Mouse (Mus musculus): ENCODE measurements around the gene Exog. TPM values are rescaled to one million over a fixed set of nuclear protein-coding genes. Genes with fewer than 3 reads are reported as not detected.

Exog gene
- total RNA-seq, 2 experiments from 2014 or later, result 24.7 to 25.6 TPM

DNA sequence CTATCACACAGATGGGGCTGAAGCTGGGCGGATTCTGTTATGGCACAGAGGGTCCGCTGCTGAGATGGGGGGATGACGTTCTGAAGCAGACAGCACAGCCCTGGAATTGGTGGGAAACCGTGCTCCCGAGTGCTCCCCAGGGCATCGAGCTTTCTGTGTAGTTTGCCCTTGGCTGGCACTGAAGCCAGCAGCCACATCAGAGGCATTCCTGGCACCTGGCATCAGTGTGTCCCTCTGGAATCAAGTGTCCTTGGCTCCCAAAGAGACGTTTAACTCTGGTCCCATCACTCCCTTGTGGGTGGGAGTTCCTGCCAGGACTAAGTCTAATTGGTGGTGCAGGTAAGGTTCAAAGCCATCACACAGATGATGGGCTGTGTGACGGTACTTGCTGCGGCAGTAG is 51.6 kb downstream of the Exog start:
- intact Hi-C loops (cut with DNase I), result no loop called here
- no peak for DNase-seq (ENCODE audit: low spot score in 2 of 2)

DNA sequence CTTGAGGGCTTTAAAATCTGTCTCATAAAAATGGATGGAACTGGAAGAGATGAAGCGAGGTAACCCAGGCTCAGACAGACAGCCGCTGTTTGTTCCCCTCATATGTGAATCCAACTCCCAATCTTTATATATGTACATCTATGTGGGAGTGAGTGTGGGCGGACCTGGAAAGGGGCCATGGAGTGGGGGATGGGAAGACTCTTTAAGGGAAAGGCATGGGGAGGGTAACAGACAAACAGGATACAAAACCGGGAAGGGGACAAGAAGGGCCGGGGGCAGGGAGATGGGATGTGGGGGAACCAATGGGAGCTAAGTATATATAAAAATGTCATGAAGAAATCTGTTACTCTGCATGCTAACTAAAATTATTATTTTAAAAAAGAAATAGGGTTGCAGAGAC is 52.2 kb downstream of the Exog start:
- DNase-seq (ENCODE audit: low spot score in 2 of 2), result peak; percentile 39 to 55
- intact Hi-C loops (cut with DNase I), result no loop called here

DNA sequence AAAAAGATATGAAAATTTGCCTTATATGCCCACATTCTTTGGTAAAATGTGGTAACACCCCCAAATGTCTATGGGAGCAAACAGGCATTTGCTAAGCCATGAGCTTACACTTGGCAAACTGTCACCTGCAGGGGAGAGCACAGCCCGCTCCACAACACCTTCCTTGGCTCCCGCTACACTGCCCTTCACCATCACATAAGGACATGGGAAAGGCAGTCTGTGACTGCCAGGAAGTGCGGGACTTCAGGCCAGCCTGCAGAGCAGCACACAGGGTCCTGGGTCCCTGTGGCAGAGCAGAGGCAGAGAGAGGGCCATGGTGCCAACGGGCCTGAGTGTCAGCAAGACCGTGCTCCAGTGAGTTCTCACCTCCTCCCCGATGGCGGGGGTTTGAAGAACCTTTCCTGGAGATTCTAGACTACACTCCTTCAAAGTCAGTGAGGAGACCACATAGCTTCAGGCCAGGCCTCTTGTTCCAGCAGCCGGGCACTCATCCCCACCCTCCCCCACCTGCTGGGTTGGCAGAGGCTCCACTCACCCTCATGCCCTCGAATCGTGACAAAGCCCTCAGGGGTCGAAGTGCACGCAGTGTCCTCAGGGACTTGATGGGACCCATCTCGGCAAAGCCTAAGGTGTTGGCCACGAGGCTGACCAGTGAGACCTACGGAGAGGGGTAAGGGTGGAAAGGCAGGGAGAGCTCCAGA is 53.0 kb downstream of the Exog start:
- intact Hi-C loops (cut with DNase I), result no loop called here
- no peak for DNase-seq (ENCODE audit: low spot score in 2 of 2)

DNA sequence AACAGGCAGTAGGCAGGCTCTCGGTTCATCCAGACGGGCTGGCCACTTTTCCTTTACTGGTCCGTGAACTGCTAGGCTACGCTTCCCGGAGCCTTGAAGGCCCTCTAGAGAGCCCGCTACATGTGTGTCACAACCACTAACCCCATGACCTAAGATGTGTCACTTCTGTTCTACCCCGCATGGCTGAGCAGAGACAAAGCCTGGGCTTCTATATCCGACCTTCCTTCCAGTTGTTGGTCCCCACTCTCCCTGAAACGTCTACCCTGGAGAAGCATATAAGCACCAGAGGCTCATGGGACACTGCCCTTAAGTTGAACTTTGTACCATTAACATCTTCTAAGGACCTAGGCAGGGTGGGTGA is 53.5 kb downstream of the Exog start:
- intact Hi-C loops (cut with DNase I), result no loop called here
- DNase-seq (ENCODE audit: low spot score in 2 of 2), result no peak

DNA sequence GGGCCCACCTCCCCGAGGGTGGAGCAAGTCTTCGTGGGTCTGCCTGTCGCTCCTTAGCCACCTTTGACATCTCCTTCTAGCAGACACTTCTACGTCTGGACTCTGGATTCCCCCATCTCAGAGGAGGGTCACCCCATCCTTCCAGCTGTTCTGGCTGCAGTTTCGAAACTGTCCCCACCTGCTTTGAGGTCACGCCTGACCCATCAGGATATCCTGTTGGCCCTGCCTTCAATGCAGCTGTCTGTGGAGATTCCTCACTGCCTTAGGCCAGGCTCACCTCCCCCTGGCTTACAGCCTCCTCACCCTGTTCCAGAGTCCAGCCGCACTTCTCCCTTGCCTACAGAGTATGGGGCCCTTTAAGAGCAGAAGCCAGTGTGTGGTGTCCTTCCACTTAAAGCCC is 54.1 kb downstream of the Exog start:
- DNase-seq (ENCODE audit: low spot score in 2 of 2), result no peak
- intact Hi-C loops (cut with DNase I), result no loop called here

DNA sequence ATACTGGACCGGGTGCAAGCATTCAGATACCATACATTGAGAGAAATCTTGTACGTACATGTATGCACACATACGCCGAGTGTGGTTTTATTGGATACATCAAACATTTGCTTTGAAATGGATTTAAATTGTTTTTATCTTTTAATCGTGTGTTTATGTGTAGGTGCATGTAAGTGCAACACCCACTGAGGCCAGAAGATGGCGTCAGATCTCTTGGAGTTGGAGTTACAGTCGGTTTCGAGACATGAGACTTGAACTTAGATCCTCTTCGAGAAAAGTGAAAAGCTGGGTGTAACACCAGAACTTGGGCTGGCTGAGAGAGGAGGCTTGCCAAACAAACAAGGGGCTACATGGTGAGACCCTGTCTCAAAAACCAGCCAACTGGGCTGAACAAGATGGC is 58.9 kb downstream of the Exog start:
- intact Hi-C loops (cut with DNase I), result no loop called here
- DNase-seq (ENCODE audit: low spot score in 2 of 2), result no peak

DNA sequence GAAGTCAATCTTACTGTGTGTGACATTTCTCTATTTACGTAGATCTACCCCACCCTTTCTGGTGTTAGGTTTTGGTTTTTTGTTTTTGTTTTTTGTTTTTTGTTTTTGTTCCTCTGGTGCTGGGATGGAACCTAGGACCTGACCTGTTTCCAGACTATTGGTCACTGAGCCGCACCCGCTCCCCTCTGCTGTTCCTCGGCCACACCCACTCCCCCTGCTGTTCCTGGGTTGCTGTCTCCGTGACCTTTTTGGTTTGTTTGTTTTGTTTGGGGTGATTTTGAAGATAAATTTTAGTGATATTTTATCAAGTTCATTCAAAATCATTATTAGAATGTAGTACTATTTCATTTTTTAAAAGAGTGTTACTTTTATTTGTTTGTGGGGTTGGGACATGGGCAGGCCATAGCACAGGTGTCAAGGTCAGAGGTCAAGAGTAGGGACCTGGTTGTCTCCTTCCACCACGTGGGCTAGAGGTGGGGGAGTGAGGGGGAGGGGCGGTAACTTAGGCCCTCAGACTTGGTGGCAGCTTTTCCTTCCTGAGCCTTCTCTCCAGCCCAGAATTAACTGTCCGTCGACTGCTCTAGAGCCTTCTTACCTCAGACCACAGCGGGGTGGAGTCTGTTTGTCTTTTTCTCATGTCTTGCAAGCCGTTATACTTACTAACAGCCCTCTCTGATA is 60.4 kb downstream of the Exog start:
- intact Hi-C loops (cut with DNase I), result no loop called here
- DNase-seq (ENCODE audit: low spot score in 2 of 2), result no peak

DNA sequence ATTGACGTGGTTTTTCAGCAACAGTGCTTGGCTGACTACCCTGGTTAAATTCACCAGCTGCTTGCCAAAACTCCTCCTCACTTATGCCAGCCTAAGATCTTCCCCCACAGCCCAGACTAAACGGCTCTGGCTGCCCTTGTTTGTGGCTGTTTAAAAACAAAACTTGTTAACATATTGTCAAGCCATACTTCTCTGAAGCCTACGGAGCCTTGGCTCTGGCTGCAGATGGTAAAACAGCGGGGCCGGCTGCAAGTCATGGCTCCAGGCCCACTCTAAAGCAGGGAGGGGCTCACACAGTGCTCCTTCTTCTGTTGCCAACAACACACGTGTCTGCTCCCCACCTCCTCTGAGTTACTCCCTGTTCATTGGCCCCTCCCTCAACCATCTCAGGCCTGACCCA is 66.2 kb downstream of the Exog start:
- intact Hi-C loops (cut with DNase I), result no loop called here
- DNase-seq (ENCODE audit: low spot score in 2 of 2), result peak; percentile 16 to 75

DNA sequence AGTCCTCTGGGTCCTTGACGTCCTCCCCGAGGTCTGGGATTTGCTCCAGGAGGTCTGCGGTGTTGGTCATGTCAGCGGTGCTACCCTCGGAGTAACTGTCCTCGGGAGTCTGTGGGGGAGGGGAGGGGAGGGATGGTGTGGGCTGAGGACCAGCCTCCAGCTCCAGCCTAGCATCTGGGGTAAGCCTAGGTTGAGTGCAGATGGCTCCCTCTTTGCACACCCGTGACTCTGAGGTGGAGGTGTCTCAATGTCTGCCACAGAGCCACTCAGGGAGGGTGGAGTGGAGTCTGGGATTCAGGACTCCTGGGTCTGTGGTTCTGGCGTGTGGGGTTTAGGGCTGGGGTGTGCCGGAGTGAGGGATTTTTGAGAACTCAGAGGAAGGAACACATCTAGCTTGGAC is 68.2 kb downstream of the Exog start:
- no peak for DNase-seq (ENCODE audit: low spot score in 2 of 2)
- intact Hi-C loops (cut with DNase I), result no loop called here

DNA sequence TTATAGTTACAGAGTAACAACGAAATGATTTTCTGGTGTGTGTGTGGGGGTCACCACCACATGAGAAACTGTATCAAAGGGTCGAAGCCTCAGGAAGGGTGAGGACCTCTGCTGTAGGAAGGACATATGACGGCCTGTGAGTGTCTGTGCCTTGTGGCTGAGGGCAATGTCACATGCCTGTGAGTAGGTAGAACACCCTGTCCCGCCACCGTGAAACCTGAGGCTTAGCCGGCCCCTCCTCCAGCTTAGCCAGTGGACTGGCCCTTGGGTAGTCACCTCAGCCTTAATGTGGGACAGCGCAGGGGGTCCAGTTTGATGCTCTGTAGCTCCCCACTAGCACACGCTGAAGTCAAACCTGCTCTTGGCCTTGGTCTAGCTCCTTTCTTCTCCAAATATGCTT is 69.1 kb downstream of the Exog start:
- DNase-seq (ENCODE audit: low spot score in 2 of 2), result no peak
- intact Hi-C loops (cut with DNase I), result no loop called here

DNA sequence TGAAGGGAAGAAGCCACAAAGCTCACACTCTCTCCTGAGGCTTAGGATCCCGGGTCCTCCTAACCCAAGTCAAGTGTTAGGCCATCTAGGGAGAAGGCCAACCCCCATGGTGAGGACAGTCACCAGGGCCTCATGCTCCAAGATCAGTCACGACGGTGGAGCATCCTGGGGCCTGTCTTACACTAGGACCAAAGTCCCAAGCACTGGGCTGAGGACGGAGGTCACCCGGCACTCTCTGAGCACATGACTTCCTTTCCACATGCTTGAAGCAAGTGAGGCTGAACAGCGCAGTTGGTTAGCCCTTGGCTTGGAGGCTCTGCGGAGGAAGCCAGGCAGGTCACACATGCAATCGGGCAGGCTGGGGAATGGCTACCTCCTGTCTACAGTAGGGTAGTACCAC is 70.2 kb downstream of the Exog start:
- intact Hi-C loops (cut with DNase I), result no loop called here
- DNase-seq (ENCODE audit: low spot score in 2 of 2), result no peak

Other genes with a start within 250 kb of the Exog start
- not detected for gene Slc22a13, start 235.8 kb upstream of the Exog start, total RNA-seq (2021)
- gene Oxsr1, start 122.5 kb upstream of the Exog start, total RNA-seq (2021), result 10 to 100 TPM; 28.0 to 31.4 TPM
- 10 to 100 TPM; 71.4 to 72.6 TPM for gene Acaa1a, start 105.3 kb upstream of the Exog start, total RNA-seq (2021)
- gene Myd88, start 103.5 kb upstream of the Exog start, total RNA-seq (2021), result 1 to 10 TPM; 5.4 to 7.3 TPM
- gene Xylb, start 87.6 kb upstream of the Exog start, total RNA-seq (2021), result 1 to 10 TPM; 3.3 to 3.8 TPM
- not detected for gene Slc22a14, start 79.4 kb upstream of the Exog start, total RNA-seq (2021)
- 10 to 100 TPM; 14.9 to 17.7 TPM for gene Acvr2b, start 42.8 kb upstream of the Exog start, total RNA-seq (2021)
- gene Scn5a, start 134.1 kb downstream of the Exog start, total RNA-seq (2021), result 1 to 10 TPM; 2.9 to 5.1 TPM